Mouse (Mus musculus): ENCODE data around the gene Fsip1. TPM values are rescaled to one million over a fixed set of nuclear protein-coding genes. Genes with fewer than 3 reads are reported as not detected.

Fsip1 gene
- polyA plus RNA-seq (2014; fragmentation: Nextera tagmentation; extraction: Ambion mirVana): 3.2 and 3.5 TPM in 2 replicates

- WGBS: under 1% methylated on average over 25 of the region's 25 CpGs
- H3K9ac ChIP-seq (replicated peaks; ENCODE audit: low read length): no peak within 1 kb of the TSS; the same call in 1 of the 2 replicates
- ATAC-seq (ENCODE audit: low FRiP score, low TSS enrichment) (peak; percentile 89), DNase-seq (peak; percentile 90)
- no peaks in the 10 kb centered on the region for H3K27me3 ChIP-seq (ENCODE audit: control insufficient read depth, insufficient read depth, low read length)
- peak within 1 kb of the TSS; percentile 41 for H3K4me3 ChIP-seq (replicated peaks; ENCODE audit: low read depth, low read length)
- no peaks in the 10 kb centered on the region for H3K9me3 ChIP-seq (ENCODE audit: control insufficient read depth, low read length)
- no peaks in the 10 kb centered on the region for H3K36me3 ChIP-seq (ENCODE audit: control insufficient read depth, insufficient read depth, low read length)
- no peaks in the 10 kb centered on the region for H3K4me1 ChIP-seq (ENCODE audit: control insufficient read depth, insufficient read depth, low read length)
- 0 out of 2 replicates have a peak within 1 kb of the TSS, but pooled peaks have one; percentile 26 for H3K27ac ChIP-seq (replicated peaks; ENCODE audit: low read depth, low read length)
- H3K4me2 ChIP-seq (ENCODE audit: low read length): peak within 1 kb of the TSS; percentile 57
Measured at GRCm38 (mm10) chr2:118256621-118257053, at the start of gene Fsip1. TSS of gene Fsip1 (minus strand) at chr2:118256966.

DNA sequence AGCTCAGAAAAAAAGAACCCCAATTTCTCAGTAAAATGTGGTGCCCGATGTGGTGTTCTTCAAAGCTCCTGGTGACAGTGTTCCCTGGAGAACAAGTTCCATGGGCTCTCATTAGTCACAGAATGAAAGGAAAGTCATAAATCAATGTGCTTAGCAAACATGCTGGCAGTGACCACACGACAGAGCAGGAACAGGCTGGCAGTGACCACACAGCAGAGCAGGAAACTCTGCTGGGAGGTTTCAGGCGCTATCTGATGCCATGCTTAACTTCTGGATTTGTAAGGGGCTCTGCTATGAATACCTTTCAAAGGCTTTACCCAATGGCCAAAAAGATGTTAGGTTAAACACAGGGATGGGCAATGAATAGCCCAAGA, 49.7 kb upstream of the Fsip1 start:
- ATAC-seq (ENCODE audit: low FRiP score, low TSS enrichment) (no peak), DNase-seq (no peak)
- Histone ChIP-seq H3K4me2 (ENCODE audit: low read length) (no peak overlapping the region), H3K27ac (replicated peaks; ENCODE audit: low read depth, low read length) (no peak overlapping the region), H3K36me3 (ENCODE audit: control insufficient read depth, insufficient read depth, low read length) (no peaks in the 10 kb centered on the region), H3K9me3 (ENCODE audit: control insufficient read depth, low read length) (no peaks in the 10 kb centered on the region), H3K4me3 (replicated peaks; ENCODE audit: low read depth, low read length) (no peak overlapping the region), H3K4me1 (ENCODE audit: control insufficient read depth, insufficient read depth, low read length) (no peaks in the 10 kb centered on the region), H3K9ac (replicated peaks; ENCODE audit: low read length) (no peak overlapping the region), H3K27me3 (ENCODE audit: control insufficient read depth, insufficient read depth, low read length) (no peaks in the 10 kb centered on the region)
- 64% methylated on average over 3 of the region's 3 CpGs for WGBS

- no peak overlapping the region for H3K4me3 ChIP-seq (replicated peaks; ENCODE audit: low read depth, low read length)
- H3K9me3 ChIP-seq (ENCODE audit: control insufficient read depth, low read length): no peaks in the 10 kb centered on the region
- H3K27me3 ChIP-seq (ENCODE audit: control insufficient read depth, insufficient read depth, low read length): no peaks in the 10 kb centered on the region
- no peak overlapping the region for H3K27ac ChIP-seq (replicated peaks; ENCODE audit: low read depth, low read length)
- no peaks in the 10 kb centered on the region for H3K36me3 ChIP-seq (ENCODE audit: control insufficient read depth, insufficient read depth, low read length)
- H3K4me1 ChIP-seq (ENCODE audit: control insufficient read depth, insufficient read depth, low read length): no peaks in the 10 kb centered on the region
- no peak overlapping the region for H3K9ac ChIP-seq (replicated peaks; ENCODE audit: low read length)
- DNase-seq (no peak), ATAC-seq (ENCODE audit: low FRiP score, low TSS enrichment) (no peak)
- WGBS: 64% methylated on average over 7 of the region's 7 CpGs
- no peak overlapping the region for H3K4me2 ChIP-seq (ENCODE audit: low read length)
Measured at GRCm38 (mm10) chr2:118305827-118306521, 49.2 kb upstream of the Fsip1 start.

- ATAC-seq (ENCODE audit: low FRiP score, low TSS enrichment) (no peak), DNase-seq (no peak)
- Histone ChIP-seq H3K27ac (replicated peaks; ENCODE audit: low read depth, low read length) (no peak overlapping the region), H3K9ac (replicated peaks; ENCODE audit: low read length) (no peak overlapping the region), H3K4me1 (ENCODE audit: control insufficient read depth, insufficient read depth, low read length) (no peaks in the 10 kb centered on the region), H3K4me2 (ENCODE audit: low read length) (no peak overlapping the region), H3K9me3 (ENCODE audit: control insufficient read depth, low read length) (no peaks in the 10 kb centered on the region), H3K27me3 (ENCODE audit: control insufficient read depth, insufficient read depth, low read length) (no peaks in the 10 kb centered on the region), H3K36me3 (ENCODE audit: control insufficient read depth, insufficient read depth, low read length) (no peaks in the 10 kb centered on the region), H3K4me3 (replicated peaks; ENCODE audit: low read depth, low read length) (no peak overlapping the region)
- WGBS: 89% methylated on average over 4 of the region's 4 CpGs
Measured at GRCm38 (mm10) chr2:118303456-118303855, 46.7 kb upstream of the Fsip1 start.

DNA sequence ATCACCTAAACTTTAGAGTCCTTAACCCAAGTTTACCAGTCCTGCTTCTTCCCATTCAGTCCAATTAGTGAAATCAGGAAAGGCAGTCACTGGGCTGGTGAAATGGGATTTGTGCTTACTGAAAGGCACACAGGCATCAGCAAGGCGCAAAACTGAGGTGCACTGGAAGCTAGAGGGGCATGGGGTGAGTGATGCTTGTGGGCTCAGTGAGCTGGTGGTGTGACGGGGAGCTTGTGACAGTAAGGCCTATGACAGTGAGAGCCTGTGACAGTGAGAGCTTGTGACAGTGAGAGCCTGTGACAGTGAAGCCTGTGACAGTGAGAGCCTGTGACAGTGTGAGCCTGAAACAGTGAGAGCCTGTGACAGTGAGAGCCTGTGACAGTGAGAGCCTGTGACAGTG, 44.9 kb upstream of the Fsip1 start:
- 71% methylated on average over 2 of the region's 2 CpGs for WGBS
- H3K9ac ChIP-seq (replicated peaks; ENCODE audit: low read length): no peak overlapping the region
- H3K4me2 ChIP-seq (ENCODE audit: low read length): no peak overlapping the region
- no peak for ATAC-seq (ENCODE audit: low FRiP score, low TSS enrichment)
- no peak for DNase-seq
- no peaks in the 10 kb centered on the region for H3K27me3 ChIP-seq (ENCODE audit: control insufficient read depth, insufficient read depth, low read length)
- no peak overlapping the region for H3K4me3 ChIP-seq (replicated peaks; ENCODE audit: low read depth, low read length)
- H3K9me3 ChIP-seq (ENCODE audit: control insufficient read depth, low read length): no peaks in the 10 kb centered on the region
- no peak overlapping the region for H3K27ac ChIP-seq (replicated peaks; ENCODE audit: low read depth, low read length)
- H3K4me1 ChIP-seq (ENCODE audit: control insufficient read depth, insufficient read depth, low read length): no peaks in the 10 kb centered on the region
- H3K36me3 ChIP-seq (ENCODE audit: control insufficient read depth, insufficient read depth, low read length): no peaks in the 10 kb centered on the region

DNA sequence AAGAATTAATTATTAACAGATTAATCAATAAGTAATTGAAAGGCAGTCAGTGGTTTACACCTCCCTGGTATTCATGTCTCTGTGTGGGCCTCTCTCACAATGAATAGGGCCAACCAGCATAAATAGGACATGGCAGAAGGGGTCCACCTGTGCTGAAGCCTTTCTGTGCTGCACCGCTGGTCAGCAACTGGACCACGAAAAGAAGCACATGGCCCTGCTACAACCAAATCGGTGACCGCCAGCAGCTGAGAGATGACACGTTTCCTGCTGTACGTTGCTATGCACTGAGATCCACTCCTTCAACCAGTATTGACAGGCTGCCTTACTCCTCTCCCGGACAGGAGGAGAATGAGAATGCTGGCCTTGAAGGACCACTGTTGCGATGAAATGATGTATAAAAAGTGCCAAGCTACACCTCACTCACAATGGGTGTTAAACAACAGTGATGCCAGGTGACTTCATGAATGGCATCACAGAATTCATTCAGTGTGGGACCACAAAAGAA, 44.3 kb upstream of the Fsip1 start:
- H3K4me3 ChIP-seq (replicated peaks; ENCODE audit: low read depth, low read length): no peak overlapping the region
- H3K4me1 ChIP-seq (ENCODE audit: control insufficient read depth, insufficient read depth, low read length): no peaks in the 10 kb centered on the region
- no peaks in the 10 kb centered on the region for H3K27me3 ChIP-seq (ENCODE audit: control insufficient read depth, insufficient read depth, low read length)
- H3K4me2 ChIP-seq (ENCODE audit: low read length): no peak overlapping the region
- no peak overlapping the region for H3K27ac ChIP-seq (replicated peaks; ENCODE audit: low read depth, low read length)
- ATAC-seq (ENCODE audit: low FRiP score, low TSS enrichment) (no peak), DNase-seq (no peak)
- H3K9ac ChIP-seq (replicated peaks; ENCODE audit: low read length): no peak overlapping the region
- H3K9me3 ChIP-seq (ENCODE audit: control insufficient read depth, low read length): no peaks in the 10 kb centered on the region
- 70% methylated on average over 8 of the region's 8 CpGs for WGBS
- no peaks in the 10 kb centered on the region for H3K36me3 ChIP-seq (ENCODE audit: control insufficient read depth, insufficient read depth, low read length)

GRCm38 (mm10) chr2:118299981-118300380, 43.2 kb upstream of the Fsip1 start:
- 98% methylated on average over 2 of the region's 2 CpGs for WGBS
- H3K27me3 ChIP-seq (ENCODE audit: control insufficient read depth, insufficient read depth, low read length): no peaks in the 10 kb centered on the region
- H3K9me3 ChIP-seq (ENCODE audit: control insufficient read depth, low read length): no peaks in the 10 kb centered on the region
- H3K4me1 ChIP-seq (ENCODE audit: control insufficient read depth, insufficient read depth, low read length): no peaks in the 10 kb centered on the region; the same call in 1 of the 2 replicates
- ATAC-seq (ENCODE audit: low FRiP score, low TSS enrichment): no peak
- H3K27ac ChIP-seq (replicated peaks; ENCODE audit: low read depth, low read length): no peak overlapping the region
- H3K9ac ChIP-seq (replicated peaks; ENCODE audit: low read length): no peak overlapping the region
- no peaks in the 10 kb centered on the region for H3K36me3 ChIP-seq (ENCODE audit: control insufficient read depth, insufficient read depth, low read length)
- no peak overlapping the region for H3K4me2 ChIP-seq (ENCODE audit: low read length)
- H3K4me3 ChIP-seq (replicated peaks; ENCODE audit: low read depth, low read length): no peak overlapping the region
- no peak for DNase-seq

DNA sequence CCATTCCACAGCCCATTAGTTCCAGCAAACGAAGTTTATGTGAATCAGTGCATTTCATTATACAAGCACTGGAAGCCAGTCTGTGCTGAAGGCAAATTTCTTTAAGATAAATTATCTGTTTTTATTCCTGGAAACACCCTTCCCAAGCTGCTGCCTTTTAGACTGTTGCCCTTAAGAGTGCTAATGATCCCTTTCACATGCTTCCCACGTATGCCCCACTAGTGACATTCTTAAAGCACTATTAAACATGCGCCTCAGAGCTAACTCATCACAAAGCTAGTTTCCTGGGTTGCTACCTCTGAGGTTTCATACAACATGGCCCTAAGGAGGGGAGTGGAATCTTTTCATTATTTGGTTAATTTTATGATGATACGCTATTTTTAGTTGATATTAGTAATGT, 41.8 kb upstream of the Fsip1 start:
- DNase-seq (no peak), ATAC-seq (ENCODE audit: low FRiP score, low TSS enrichment) (no peak)
- WGBS: 71% methylated on average over 4 of the region's 4 CpGs
- Histone ChIP-seq H3K9ac (replicated peaks; ENCODE audit: low read length) (no peak overlapping the region), H3K4me3 (replicated peaks; ENCODE audit: low read depth, low read length) (no peak overlapping the region), H3K9me3 (ENCODE audit: control insufficient read depth, low read length) (no peaks in the 10 kb centered on the region), H3K4me2 (ENCODE audit: low read length) (no peak overlapping the region), H3K4me1 (ENCODE audit: control insufficient read depth, insufficient read depth, low read length) (no peaks in the 10 kb centered on the region; the same call in 1 of the 2 replicates), H3K36me3 (ENCODE audit: control insufficient read depth, insufficient read depth, low read length) (no peaks in the 10 kb centered on the region), H3K27ac (replicated peaks; ENCODE audit: low read depth, low read length) (no peak overlapping the region), H3K27me3 (ENCODE audit: control insufficient read depth, insufficient read depth, low read length) (no peaks in the 10 kb centered on the region)

- Histone ChIP-seq H3K4me2 (ENCODE audit: low read length) (no peak overlapping the region), H3K36me3 (ENCODE audit: control insufficient read depth, insufficient read depth, low read length) (no peaks in the 10 kb centered on the region), H3K27ac (replicated peaks; ENCODE audit: low read depth, low read length) (no peak overlapping the region), H3K9me3 (ENCODE audit: control insufficient read depth, low read length) (no peaks in the 10 kb centered on the region), H3K9ac (replicated peaks; ENCODE audit: low read length) (no peak overlapping the region), H3K4me3 (replicated peaks; ENCODE audit: low read depth, low read length) (no peak overlapping the region), H3K4me1 (ENCODE audit: control insufficient read depth, insufficient read depth, low read length) (peaks cover 4% of the 10 kb centered on the region; the same call in 1 of the 2 replicates), H3K27me3 (ENCODE audit: control insufficient read depth, insufficient read depth, low read length) (no peaks in the 10 kb centered on the region)
- ATAC-seq (ENCODE audit: low FRiP score, low TSS enrichment) (no peak), DNase-seq (no peak)
- 82% methylated on average over 2 of the region's 2 CpGs for WGBS
Measured at GRCm38 (mm10) chr2:118297966-118298365, 41.2 kb upstream of the Fsip1 start.
